Mouse (Mus musculus) forebrain, embryonic 10.5 days (tissue): Measurements from ENCODE around the gene Wdr92. TPM values are rescaled to one million over a fixed set of nuclear protein-coding genes. Genes with fewer than 3 reads are reported as not detected.

Source experiments
- polyA plus RNA-seq: library from polyadenylated mRNA; unstranded; fragments of >200 nt; fragmentation: Nextera tagmentation; extraction: Ambion mirVana; gene quantifications from 2 replicates; pipeline ENCODE4 v1.2.1, GENCODE M21; 2016

Wdr92 gene
- polyA plus RNA-seq, 1 experiment from 2014 or later = 28.8 TPM

Other genes starting within 250 kb of the Wdr92 start
- gene Fbxo48, start 230.7 kb upstream of the Wdr92 start, polyA plus RNA-seq = 2.2 TPM in 2 replicates
- 11.3 and 13.3 TPM in 2 replicates for gene Cnrip1, start 130.5 kb upstream of the Wdr92 start, polyA plus RNA-seq
- gene Plek, start 129.7 kb upstream of the Wdr92 start, polyA plus RNA-seq = 4.2 and 5.4 TPM in 2 replicates
- gene Ppp3r1, start 22.8 kb upstream of the Wdr92 start, polyA plus RNA-seq = 66.8 and 72.9 TPM in 2 replicates
- 127 and 129 TPM in 2 replicates for gene Pno1, start 29.5 kb downstream of the Wdr92 start, polyA plus RNA-seq
- 103 and 110 TPM in 2 replicates for gene C1d, start 75.5 kb downstream of the Wdr92 start, polyA plus RNA-seq